Mouse (Mus musculus) neural tube, embryonic 14.5 days (tissue): ENCODE data around the gene Sprr2j-ps. TPM values are rescaled to one million over a fixed set of nuclear protein-coding genes. Genes with fewer than 3 reads are reported as not detected.

Experiments
- ATAC-seq: fragments of 200-750 bp; cut with Nextera tagmentation; 2 replicates; pipeline ENCODE4 v1.8.0; 2017; ENCODE audit warnings: low read depth, mild to moderate bottlenecking, moderate TSS enrichment, moderate library complexity
- H3K27ac ChIP-seq: fragments of 300-500 bp; sonication (generic); 2 replicates; pipeline ENCODE4 v1.5.1; 2014; ENCODE audit warnings: low read depth, mild to moderate bottlenecking, control low read depth, low read length, moderate library complexity, mixed read lengths
- H3K27me3 ChIP-seq: fragments of 300-500 bp; sonication (generic); 2 replicates; pipeline ENCODE4 v1.6.1; 2014; ENCODE audit warnings: low read length; ENCODE audit not compliant: control insufficient read depth, insufficient read depth
- H3K36me3 ChIP-seq: fragments of 300-500 bp; sonication (generic); 2 replicates; pipeline ENCODE4 v1.6.1; 2014; ENCODE audit warnings: low read length, mixed read lengths; ENCODE audit not compliant: control insufficient read depth, insufficient read depth
- H3K4me1 ChIP-seq: fragments of 300-500 bp; sonication (generic); 2 replicates; pipeline ENCODE4 v1.6.1; 2014; ENCODE audit warnings: low read length; ENCODE audit not compliant: control insufficient read depth, insufficient read depth
- H3K4me2 ChIP-seq: fragments of 300-500 bp; sonication (generic); 2 replicates; pipeline ENCODE4 v1.6.1; 2014; ENCODE audit warnings: mild to moderate bottlenecking, low read depth, low read length, control low read depth
- H3K4me3 ChIP-seq: fragments of 300-500 bp; sonication (generic); 2 replicates; pipeline ENCODE4 v1.5.1; 2014; ENCODE audit warnings: low read depth, low read length, control low read depth, mixed read lengths
- H3K9ac ChIP-seq: fragments of 300-500 bp; sonication (generic); replicated peaks from 2 replicates; pipeline ENCODE4 v1.6.1; 2014; ENCODE audit warnings: low read depth, mild to moderate bottlenecking, control low read depth, low read length, mixed read lengths
- H3K9me3 ChIP-seq: fragments of 300-500 bp; sonication (generic); 2 replicates; pipeline ENCODE4 v1.6.1; 2016; ENCODE audit warnings: low read length; ENCODE audit not compliant: control insufficient read depth
- WGBS: fragments of 180-500 bp; shearing (Covaris S2); extraction: QIAGEN DNeasy Blood & Tissue Kit; methylation state at CpG from one replicate; pipeline ENCODE4 v1.1.7; 2014; 5-methylcytosine and 5-hydroxymethylcytosine counted together
- polyA plus RNA-seq: library from polyadenylated mRNA; unstranded; fragments of >200 nt; fragmentation: Nextera tagmentation; extraction: Ambion mirVana; gene quantifications from 2 replicates; pipeline ENCODE4 v1.2.1, GENCODE M21; 2014

The Sprr2j-ps gene
- polyA plus RNA-seq, 1 experiment from 2014 or later: not detected

GRCm38 (mm10) chr3:92455151-92455550, 37.3 kb downstream of the Sprr2j-ps start:
- Histone ChIP-seq H3K4me1 (no peaks in the 10 kb centered on the region), H3K4me3 (no peak overlapping the region), H3K27me3 (no peaks in the 10 kb centered on the region), H3K27ac (no peak overlapping the region), H3K9ac (no peak overlapping the region), H3K4me2 (no peak overlapping the region), H3K9me3 (no peaks in the 10 kb centered on the region), H3K36me3 (no peaks in the 10 kb centered on the region)
- ATAC-seq: no peak
- 89% methylated on average over 5 of the region's 5 CpGs for WGBS

GRCm38 (mm10) chr3:92458620-92459019, 40.7 kb downstream of the Sprr2j-ps start, which contains the start of gene Sprr3:
Gene Sprr3, minus strand, starts transcription at chr3:92458720.
- Histone ChIP-seq H3K9me3 (no peaks in the 10 kb centered on the region), H3K27me3 (no peaks in the 10 kb centered on the region), H3K4me1 (no peaks in the 10 kb centered on the region), H3K36me3 (no peaks in the 10 kb centered on the region), H3K4me2 (no peak within 1 kb of the TSS), H3K9ac (no peak within 1 kb of the TSS), H3K4me3 (no peak within 1 kb of the TSS), H3K27ac (no peak within 1 kb of the TSS)
- no peak for ATAC-seq
- WGBS: 72% methylated on average over 2 of the region's 2 CpGs

- Histone ChIP-seq H3K4me1 (no peaks in the 10 kb centered on the region), H3K4me2 (no peak overlapping the region), H3K36me3 (no peaks in the 10 kb centered on the region), H3K9me3 (no peaks in the 10 kb centered on the region), H3K9ac (no peak overlapping the region), H3K27me3 (no peaks in the 10 kb centered on the region), H3K27ac (no peak overlapping the region), H3K4me3 (no peak overlapping the region)
- ATAC-seq: no peak
- WGBS: 95% methylated on average over 1 of the region's 1 CpGs
These were observed 48.7 kb downstream of the Sprr2j-ps start for GRCm38 (mm10) chr3:92466576-92466975.

GRCm38 (mm10) chr3:92467424-92467823, 49.5 kb downstream of the Sprr2j-ps start:
- no peaks in the 10 kb centered on the region for H3K36me3 ChIP-seq
- no peak overlapping the region for H3K27ac ChIP-seq
- no peak overlapping the region for H3K9ac ChIP-seq
- H3K4me2 ChIP-seq: no peak overlapping the region
- no peaks in the 10 kb centered on the region for H3K27me3 ChIP-seq
- H3K9me3 ChIP-seq: no peaks in the 10 kb centered on the region
- H3K4me3 ChIP-seq: no peak overlapping the region
- no peaks in the 10 kb centered on the region for H3K4me1 ChIP-seq
- no peak for ATAC-seq

Other genes with a start within 250 kb of the Sprr2j-ps start
- not detected in 2 replicates for gene Sprr2a1, start 202.3 kb upstream of the Sprr2j-ps start, polyA plus RNA-seq
- gene Sprr2a2, start 202.2 kb upstream of the Sprr2j-ps start, polyA plus RNA-seq: not detected in 2 replicates
- gene Sprr2a3, start 132.7 kb upstream of the Sprr2j-ps start, polyA plus RNA-seq: not detected in 2 replicates
- not detected in 2 replicates for gene Sprr2b, start 101.5 kb upstream of the Sprr2j-ps start, polyA plus RNA-seq
- gene Sprr2d, start 78.9 kb upstream of the Sprr2j-ps start, polyA plus RNA-seq: not detected in 2 replicates
- not detected in 2 replicates for gene Sprr2e, start 65.9 kb upstream of the Sprr2j-ps start, polyA plus RNA-seq
- gene Sprr2f, start 52.9 kb upstream of the Sprr2j-ps start, polyA plus RNA-seq: not detected in 2 replicates
- not detected in 2 replicates for gene Sprr2h, start 32.4 kb upstream of the Sprr2j-ps start, polyA plus RNA-seq
- gene Sprr2i, start 10.1 kb upstream of the Sprr2j-ps start, polyA plus RNA-seq: not detected in 2 replicates
- 5.1 and 7.9 TPM in 2 replicates for gene Gm9774, start 11.3 kb downstream of the Sprr2j-ps start, polyA plus RNA-seq
- not detected in 2 replicates for gene Sprr2k, start 14.5 kb downstream of the Sprr2j-ps start, polyA plus RNA-seq
- gene Sprr1b, start 20.7 kb downstream of the Sprr2j-ps start, polyA plus RNA-seq: not detected in 2 replicates
- gene Sprr3, start 40.6 kb downstream of the Sprr2j-ps start, polyA plus RNA-seq: not detected in 2 replicates
- gene Sprr1a, start 67.8 kb downstream of the Sprr2j-ps start, polyA plus RNA-seq: not detected in 2 replicates
- not detected in 2 replicates for gene Sprr4, start 82.4 kb downstream of the Sprr2j-ps start, polyA plus RNA-seq
- not detected in 2 replicates for gene 2310046K23Rik, start 116.4 kb downstream of the Sprr2j-ps start, polyA plus RNA-seq
- not detected in 2 replicates for gene Ivl, start 155.7 kb downstream of the Sprr2j-ps start, polyA plus RNA-seq
- not detected in 2 replicates for gene Smcp, start 170.9 kb downstream of the Sprr2j-ps start, polyA plus RNA-seq
- not detected in 2 replicates for gene 2210017I01Rik, start 189.4 kb downstream of the Sprr2j-ps start, polyA plus RNA-seq
- gene Lce6a, start 203.6 kb downstream of the Sprr2j-ps start, polyA plus RNA-seq: not detected in 2 replicates
- gene Lce1a1, start 230.2 kb downstream of the Sprr2j-ps start, polyA plus RNA-seq: not detected in 2 replicates
- gene Lce1b, start 238.8 kb downstream of the Sprr2j-ps start, polyA plus RNA-seq: not detected in 2 replicates